Mouse (Mus musculus): Measurements from ENCODE around the gene Lypd1. TPM values are rescaled to one million over a fixed set of nuclear protein-coding genes. Genes with fewer than 3 reads are reported as not detected.

Lypd1 gene
- polyA plus RNA-seq, 1 experiment from 2014 or later = 12.7 TPM

GRCm38 (mm10) chr1:125910211-125910870 is 2.6 kb downstream of the Lypd1 start:
- ATAC-seq = peak; percentile 50
- Histone ChIP-seq H3K4me1 (peaks cover 32% of the 10 kb centered on the region), H3K4me2 (peak overlapping the region; percentile 96), H3K4me3 (peak overlapping the region; percentile 52), H3K36me3 (ENCODE audit: poor library complexity, severe bottlenecking) (no peaks in the 10 kb centered on the region), H3K9ac (peak overlapping the region; percentile 70; the same call in 1 of the 2 replicates), H3K27me3 (peaks cover 36% of the 10 kb centered on the region), H3K27ac (no peak overlapping the region), H3K9me3 (replicated peaks) (no peaks in the 10 kb centered on the region)
- 14% methylated on average over 14 of the region's 14 CpGs for WGBS

DNA sequence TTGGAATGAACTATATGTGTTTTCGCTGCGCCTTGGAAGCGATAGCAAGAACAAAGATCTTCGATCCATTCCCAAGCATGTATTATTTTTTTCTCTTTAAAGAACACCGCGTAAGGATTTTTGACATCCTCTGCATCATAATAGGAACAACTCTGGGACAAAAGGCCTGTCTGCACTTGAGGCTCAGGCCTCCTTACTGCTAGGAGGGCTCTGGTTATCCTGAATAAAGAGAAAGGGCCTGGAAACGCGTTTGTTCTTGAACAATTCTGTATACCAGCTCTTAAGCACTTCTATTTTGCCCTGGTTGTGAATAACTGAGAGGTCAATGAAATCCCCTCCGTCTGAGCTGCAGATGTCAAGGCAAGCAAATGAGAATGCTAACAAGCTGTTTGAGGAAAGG is 19.7 kb downstream of the Lypd1 start:
- no peak overlapping the region for H3K27ac ChIP-seq
- no peak for ATAC-seq
- no peak overlapping the region for H3K9ac ChIP-seq
- H3K4me1 ChIP-seq = peaks cover 10% of the 10 kb centered on the region; the same call in 1 of the 2 replicates
- H3K4me2 ChIP-seq = no peak overlapping the region
- H3K27me3 ChIP-seq = no peaks in the 10 kb centered on the region
- H3K4me3 ChIP-seq = no peak overlapping the region
- H3K36me3 ChIP-seq (ENCODE audit: poor library complexity, severe bottlenecking) = no peaks in the 10 kb centered on the region
- H3K9me3 ChIP-seq (replicated peaks) = no peaks in the 10 kb centered on the region
- WGBS = 34% methylated on average over 9 of the region's 9 CpGs

- peaks cover 7% of the 10 kb centered on the region; the same call in 1 of the 2 replicates for H3K4me1 ChIP-seq
- WGBS = 18% methylated on average over 7 of the region's 7 CpGs
- no peak overlapping the region for H3K4me3 ChIP-seq
- ATAC-seq = no peak
- H3K4me2 ChIP-seq = no peak overlapping the region; the same call in 1 of the 2 replicates
- H3K36me3 ChIP-seq (ENCODE audit: poor library complexity, severe bottlenecking) = no peaks in the 10 kb centered on the region
- no peaks in the 10 kb centered on the region for H3K27me3 ChIP-seq
- H3K27ac ChIP-seq = no peak overlapping the region; the same call in 1 of the 2 replicates
- no peaks in the 10 kb centered on the region for H3K9me3 ChIP-seq (replicated peaks)
- no peak overlapping the region for H3K9ac ChIP-seq
These were observed 42.8 kb downstream of the Lypd1 start for GRCm38 (mm10) chr1:125870056-125870455.

GRCm38 (mm10) chr1:125858631-125859030 is 54.3 kb downstream of the Lypd1 start:
- ATAC-seq = no peak
- Histone ChIP-seq H3K4me1 (no peaks in the 10 kb centered on the region; the same call in 1 of the 2 replicates), H3K4me2 (no peak overlapping the region), H3K4me3 (no peak overlapping the region), H3K9me3 (replicated peaks) (no peaks in the 10 kb centered on the region), H3K27ac (no peak overlapping the region), H3K27me3 (no peaks in the 10 kb centered on the region), H3K9ac (no peak overlapping the region), H3K36me3 (ENCODE audit: poor library complexity, severe bottlenecking) (no peaks in the 10 kb centered on the region)
- WGBS = 74% methylated on average over 5 of the region's 5 CpGs

- Histone ChIP-seq H3K27me3 (no peaks in the 10 kb centered on the region), H3K4me3 (no peak overlapping the region), H3K27ac (no peak overlapping the region), H3K36me3 (ENCODE audit: poor library complexity, severe bottlenecking) (no peaks in the 10 kb centered on the region), H3K9me3 (replicated peaks) (no peaks in the 10 kb centered on the region), H3K9ac (no peak overlapping the region), H3K4me1 (no peaks in the 10 kb centered on the region; the same call in 1 of the 2 replicates), H3K4me2 (no peak overlapping the region)
- WGBS = 1% methylated on average over 5 of the region's 5 CpGs
- no peak for ATAC-seq
These were observed 58.3 kb downstream of the Lypd1 start for GRCm38 (mm10) chr1:125854646-125855045.

DNA sequence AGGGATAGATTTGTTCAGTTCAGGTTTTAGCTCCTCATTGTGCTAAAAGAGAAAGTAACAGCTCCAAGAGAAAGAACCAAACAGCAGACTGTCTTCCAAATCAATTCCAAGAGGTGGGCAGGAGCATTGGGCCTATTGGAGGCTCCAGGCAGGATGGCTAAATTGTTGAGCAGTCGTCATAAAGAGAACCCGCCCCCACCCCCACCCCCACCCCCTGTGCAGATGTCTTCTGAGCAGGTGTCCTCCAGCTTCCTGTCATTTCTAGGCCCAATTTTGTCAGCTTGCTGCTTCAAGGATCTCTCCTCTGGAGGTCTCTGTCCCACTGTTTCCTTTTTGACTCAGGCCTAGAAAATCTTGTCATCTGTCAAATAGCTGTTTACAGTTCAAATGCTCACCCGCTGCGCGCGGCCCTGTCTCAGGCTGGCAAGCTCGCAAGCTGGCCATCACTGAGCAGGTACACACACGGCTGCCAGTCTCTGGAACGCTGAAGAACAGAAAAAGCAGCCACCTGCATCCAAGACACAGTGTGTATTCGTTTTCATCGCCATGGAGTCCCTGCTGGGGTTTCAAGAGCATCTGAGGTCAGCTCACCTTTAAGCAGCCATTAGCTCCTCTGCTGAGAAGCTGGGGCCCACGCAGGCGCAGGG is 73.0 kb downstream of the Lypd1 start:
- WGBS = 47% methylated on average over 13 of the region's 13 CpGs
- peak; percentile 50; the same call in 1 of the 2 replicates for ATAC-seq

GRCm38 (mm10) chr1:125837507-125837906 is 75.4 kb downstream of the Lypd1 start:
- Histone ChIP-seq H3K9ac (no peak overlapping the region), H3K4me3 (no peak overlapping the region), H3K4me2 (no peak overlapping the region), H3K36me3 (ENCODE audit: poor library complexity, severe bottlenecking) (no peaks in the 10 kb centered on the region), H3K27ac (no peak overlapping the region), H3K4me1 (peaks cover 3% of the 10 kb centered on the region; the same call in 1 of the 2 replicates), H3K27me3 (no peaks in the 10 kb centered on the region), H3K9me3 (replicated peaks) (no peaks in the 10 kb centered on the region)
- 57% methylated on average over 1 of the region's 1 CpGs for WGBS
- ATAC-seq = no peak

More for the DNA sequence above, 73.0 kb downstream of the Lypd1 start:
- Histone ChIP-seq H3K9ac (no peak overlapping the region), H3K9me3 (replicated peaks) (no peaks in the 10 kb centered on the region), H3K36me3 (ENCODE audit: poor library complexity, severe bottlenecking) (no peaks in the 10 kb centered on the region), H3K27ac (no peak overlapping the region), H3K4me1 (peaks cover 3% of the 10 kb centered on the region; the same call in 1 of the 2 replicates), H3K4me2 (no peak overlapping the region), H3K27me3 (no peaks in the 10 kb centered on the region), H3K4me3 (no peak overlapping the region)

- H3K27ac ChIP-seq = no peak overlapping the region
- no peak for ATAC-seq
- H3K9me3 ChIP-seq (replicated peaks) = no peaks in the 10 kb centered on the region
- no peak overlapping the region for H3K4me2 ChIP-seq
- no peak overlapping the region for H3K9ac ChIP-seq
- no peaks in the 10 kb centered on the region for H3K36me3 ChIP-seq (ENCODE audit: poor library complexity, severe bottlenecking)
- H3K27me3 ChIP-seq = no peaks in the 10 kb centered on the region
- H3K4me3 ChIP-seq = no peak overlapping the region
- no peaks in the 10 kb centered on the region for H3K4me1 ChIP-seq
- 91% methylated on average over 4 of the region's 4 CpGs for WGBS
These were observed 89.3 kb downstream of the Lypd1 start for GRCm38 (mm10) chr1:125823611-125824010.

- Histone ChIP-seq H3K36me3 (ENCODE audit: poor library complexity, severe bottlenecking) (no peaks in the 10 kb centered on the region), H3K9me3 (replicated peaks) (no peaks in the 10 kb centered on the region), H3K27ac (no peak overlapping the region), H3K4me1 (no peaks in the 10 kb centered on the region), H3K27me3 (no peaks in the 10 kb centered on the region), H3K4me2 (no peak overlapping the region), H3K4me3 (no peak overlapping the region), H3K9ac (no peak overlapping the region)
- WGBS = 81% methylated on average over 7 of the region's 7 CpGs
- ATAC-seq = no peak
These were observed 91.8 kb downstream of the Lypd1 start for GRCm38 (mm10) chr1:125821101-125821500.

Other genes starting within 250 kb of the Lypd1 start
- 0.08 TPM in 1 of 2 replicates, not detected in the other for gene Gpr39, start 236.1 kb downstream of the Lypd1 start, polyA plus RNA-seq (2015; fragmentation: Nextera tagmentation; extraction: Ambion mirVana)

Measured in forebrain, embryonic 13.5 days (tissue).